Mouse (Mus musculus): Measurements from ENCODE around the gene Taldo1.

Taldo1 gene

DNA sequence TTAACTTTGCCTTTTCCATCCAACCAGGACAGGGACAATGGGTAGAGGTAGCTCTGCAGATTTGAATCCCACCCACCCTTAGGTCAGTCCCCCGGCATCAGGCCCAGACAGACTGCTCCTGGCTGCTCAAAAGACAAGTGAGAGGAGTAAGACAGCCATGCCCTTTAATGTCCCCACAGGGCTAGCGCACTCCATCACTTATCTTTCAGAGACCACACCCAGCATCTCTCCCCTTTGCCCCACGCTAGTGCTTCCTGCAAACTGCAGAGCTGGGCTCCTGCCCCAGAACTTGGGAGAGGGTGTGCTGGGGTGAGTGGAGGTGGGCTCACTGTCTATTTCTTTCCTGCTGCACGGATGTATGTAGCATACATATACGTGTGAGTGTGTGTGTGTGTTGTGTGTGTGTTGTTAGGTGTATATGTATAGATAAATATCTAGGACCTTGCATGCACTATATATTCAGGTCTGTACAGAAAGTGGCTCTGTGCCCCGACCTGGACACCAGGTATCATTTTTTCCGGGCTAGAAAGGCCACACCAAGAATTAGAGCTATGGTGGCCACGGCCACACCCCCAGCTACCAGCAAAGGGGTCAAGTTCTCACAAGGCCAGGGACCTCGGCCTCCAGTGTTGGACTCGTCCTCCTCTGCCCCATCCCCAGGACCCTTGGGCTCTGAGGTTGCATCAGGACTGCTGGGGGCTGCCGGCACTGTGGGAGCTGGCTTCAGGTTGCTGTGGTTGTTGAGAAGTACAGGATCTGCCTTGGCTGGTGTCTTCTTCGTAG is 35.1 kb downstream of the Taldo1 start:
- peak in 1 of 2 experiments; percentile 24 for DNase-seq

DNA sequence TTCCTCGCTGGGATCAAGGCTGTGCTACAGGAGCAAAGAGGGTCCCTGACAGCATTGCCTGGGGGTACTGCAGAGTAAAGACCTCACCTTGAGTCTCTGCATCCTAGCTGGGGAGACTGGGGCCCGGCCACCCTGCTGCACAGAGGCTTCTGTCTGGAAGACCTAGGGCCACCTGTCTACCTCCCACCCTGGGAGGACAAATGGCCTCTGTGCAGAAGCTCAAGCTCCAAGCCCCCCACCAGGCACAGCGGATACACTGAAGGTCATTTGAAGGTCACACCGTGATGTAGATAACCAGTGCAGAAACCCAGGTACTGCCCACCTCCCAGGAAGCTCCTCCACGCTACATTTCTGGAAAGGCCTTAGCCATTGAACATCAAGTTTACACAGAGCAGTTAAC is 36.7 kb downstream of the Taldo1 start:
- DNase-seq: no peak

DNA sequence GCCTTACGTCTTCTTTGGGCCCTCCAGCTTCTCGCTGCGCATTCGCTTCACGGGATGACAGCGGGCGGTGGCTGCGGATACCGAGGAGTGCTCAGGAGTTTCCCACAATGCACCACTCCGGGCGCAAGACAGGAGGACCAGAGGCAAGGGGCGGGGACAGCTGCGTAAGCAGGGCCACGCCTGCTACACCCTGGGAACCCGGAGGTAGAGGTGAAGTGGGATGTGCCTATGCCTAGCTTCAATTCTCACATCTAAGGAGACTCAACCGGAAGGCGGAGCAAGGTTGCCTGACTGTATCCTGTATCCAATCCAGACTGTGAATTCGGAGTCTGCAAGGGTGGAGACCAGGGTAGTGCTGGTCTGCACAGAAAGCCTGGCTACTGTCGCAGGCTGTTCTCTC is 37.3 kb downstream of the Taldo1 start, which contains the start of gene Cend1:
TSS of gene Cend1 (minus strand) at position 182 of the 400 bp plus-strand sequence.
- peak; percentile 92 to 96 for DNase-seq

DNA sequence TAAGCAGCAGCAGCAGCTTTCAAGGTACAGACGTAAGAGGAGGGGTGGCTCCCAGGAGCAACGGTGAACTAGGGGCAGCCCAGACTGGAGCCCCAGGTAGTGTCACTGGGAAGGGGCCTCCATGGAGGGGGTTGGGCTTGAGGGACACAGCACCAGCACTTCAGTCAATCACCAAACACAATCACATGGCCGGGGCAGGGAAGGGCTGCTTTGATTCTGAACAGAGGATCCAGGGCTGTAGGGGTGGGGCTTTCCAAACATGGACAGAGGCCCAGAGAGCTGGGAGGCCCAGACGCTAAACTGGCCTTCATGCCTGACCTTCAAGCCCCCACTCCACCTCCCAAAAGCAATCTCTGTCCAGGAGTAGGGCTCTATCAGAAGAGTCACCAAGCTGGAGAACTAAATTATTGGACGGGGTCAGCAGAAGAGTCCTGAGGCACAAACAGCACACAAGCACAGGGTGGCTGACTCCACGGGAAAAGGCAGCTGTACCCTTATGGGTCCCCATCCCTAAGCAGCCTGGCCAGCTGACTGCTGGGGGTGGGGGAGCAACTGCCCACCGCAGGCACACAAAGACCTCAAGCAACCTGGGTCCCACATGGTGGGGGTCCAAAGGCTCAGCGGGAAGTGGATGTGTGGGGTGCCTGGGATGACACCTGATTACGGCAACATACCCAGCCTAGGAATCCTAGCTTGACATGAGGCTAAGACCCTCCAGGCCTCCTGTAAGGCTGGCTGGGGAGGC is 38.0 kb downstream of the Taldo1 start:
- peak in 1 of 2 experiments; percentile 44 for DNase-seq

DNA sequence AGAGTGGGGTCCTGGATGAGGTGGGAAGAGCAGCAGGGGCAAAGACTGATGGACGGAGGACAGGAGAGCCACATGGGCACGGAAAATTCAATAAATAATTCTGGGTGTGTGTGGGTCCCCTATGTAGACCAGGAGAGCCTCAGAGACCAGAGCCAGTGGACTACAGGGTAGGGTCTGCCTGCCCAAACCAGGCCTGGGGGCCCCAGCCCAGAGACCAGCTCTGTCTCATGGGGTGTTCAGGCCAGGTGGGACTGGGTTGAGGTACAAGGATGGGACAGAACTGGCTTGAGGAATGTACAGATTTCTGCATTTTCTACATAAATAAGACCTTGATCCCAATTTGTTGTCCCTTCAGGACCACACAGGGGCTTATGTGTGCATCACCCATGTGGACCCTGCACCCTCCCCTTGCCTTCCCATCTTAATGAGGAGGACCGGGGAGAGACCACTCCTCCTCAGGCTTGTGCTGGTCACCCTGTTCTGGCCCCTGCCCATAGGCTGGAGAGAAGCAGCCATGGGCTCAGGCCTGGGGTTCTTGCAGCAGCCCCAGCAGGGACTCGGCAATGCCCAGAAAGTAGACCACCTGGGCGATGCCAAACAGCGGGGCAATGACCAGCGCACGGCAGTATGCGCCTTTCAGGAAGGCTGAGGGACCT is 38.7 kb downstream of the Taldo1 start:
- peak in 1 of 2 experiments; percentile 33 for DNase-seq

DNA sequence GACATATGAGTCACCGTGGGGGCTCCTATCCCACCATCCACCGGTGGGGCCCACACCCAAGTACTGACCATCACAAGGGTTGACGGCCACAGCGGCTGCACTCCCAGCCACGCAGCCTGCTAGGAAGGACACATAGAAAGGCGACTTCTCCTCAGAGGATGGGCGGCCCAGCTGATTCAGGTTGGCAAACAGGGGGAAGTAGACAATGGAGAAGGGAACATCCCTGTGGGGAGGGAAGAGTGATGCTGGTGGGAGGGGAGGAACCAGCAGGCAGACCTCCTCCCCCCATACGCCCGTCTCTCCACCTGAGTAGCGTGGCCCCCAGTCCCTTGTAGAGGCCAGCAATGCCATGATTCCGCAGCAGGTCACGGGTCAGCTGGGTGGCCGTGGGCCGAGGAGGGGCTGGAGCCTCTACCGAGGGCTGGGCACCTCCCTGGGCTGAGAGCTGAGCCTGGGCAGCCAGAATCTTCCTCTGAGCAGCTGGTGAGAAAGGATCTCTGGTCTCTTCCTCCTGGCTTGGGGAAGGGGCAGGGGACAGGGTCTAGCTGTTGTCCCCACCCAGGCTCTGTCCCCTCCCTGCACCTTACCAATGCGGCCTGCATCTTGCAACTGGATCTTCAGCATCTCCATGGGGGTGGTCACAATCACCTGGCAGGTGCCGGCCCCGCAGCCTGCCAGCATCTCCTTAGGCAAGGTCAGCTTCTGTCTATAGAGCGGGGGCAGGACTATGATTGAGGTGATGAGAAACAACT is 39.6 kb downstream of the Taldo1 start:
- DNase-seq: no peak

DNA sequence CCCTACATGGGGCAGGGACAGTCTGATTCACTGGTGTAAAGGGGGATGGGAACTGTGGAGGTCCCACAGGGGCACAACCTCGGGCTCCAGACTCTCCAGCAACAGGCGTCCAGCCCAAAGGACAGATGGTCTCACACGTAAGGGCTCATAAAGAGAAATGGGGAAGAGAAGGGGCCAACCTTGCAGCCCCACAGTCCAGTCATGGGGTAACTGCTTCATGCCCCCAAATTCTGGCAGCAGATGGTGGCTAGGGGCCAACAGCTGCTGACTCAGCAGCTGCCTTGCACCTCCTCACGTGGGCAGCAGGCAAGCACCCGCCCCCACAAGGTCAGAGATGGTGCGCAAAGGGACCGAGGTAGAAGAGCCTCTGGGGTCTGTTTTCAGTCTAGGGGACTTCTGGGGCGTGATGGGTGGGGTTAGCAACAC is 40.2 kb downstream of the Taldo1 start:
- peak; percentile 58 to 68 for DNase-seq

DNA sequence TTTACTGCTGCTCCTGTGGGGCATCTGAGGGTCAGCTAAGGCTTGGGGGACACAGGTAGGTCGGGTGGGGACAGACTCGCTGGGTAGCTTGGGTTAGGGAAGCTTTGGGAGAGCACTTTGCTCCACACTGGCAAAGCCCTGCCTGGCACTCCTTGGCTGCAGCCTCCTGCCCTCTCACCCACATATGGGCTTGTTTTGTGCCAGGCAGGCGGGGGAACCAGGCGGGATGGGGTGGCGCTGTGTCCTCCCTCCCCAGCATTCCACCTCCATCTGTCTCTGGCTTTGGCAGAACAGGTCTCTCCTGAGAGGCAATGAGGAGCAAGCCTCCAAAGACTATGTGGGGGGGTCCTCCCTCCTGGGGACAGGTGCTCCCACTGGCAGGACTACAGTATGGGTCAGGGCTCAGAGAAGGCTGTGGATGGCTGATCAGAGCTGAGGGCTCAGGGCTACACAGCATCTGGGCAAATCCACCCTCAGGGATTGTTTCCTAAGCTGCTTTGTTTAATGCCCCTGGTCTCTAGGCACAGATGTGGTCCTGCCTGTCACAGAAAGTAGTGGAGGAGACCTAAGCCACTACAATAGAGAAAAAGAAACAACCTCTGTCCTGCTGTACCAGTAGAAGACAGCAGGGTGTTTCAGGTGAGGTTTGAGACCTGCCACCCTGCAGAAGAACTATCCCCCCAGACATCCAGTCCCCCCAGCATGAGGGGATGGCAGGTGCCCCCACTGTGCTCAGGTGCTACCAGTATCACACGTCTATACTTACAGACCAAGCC is 40.9 kb downstream of the Taldo1 start:
- DNase-seq: peak; percentile 93 to 97

DNA sequence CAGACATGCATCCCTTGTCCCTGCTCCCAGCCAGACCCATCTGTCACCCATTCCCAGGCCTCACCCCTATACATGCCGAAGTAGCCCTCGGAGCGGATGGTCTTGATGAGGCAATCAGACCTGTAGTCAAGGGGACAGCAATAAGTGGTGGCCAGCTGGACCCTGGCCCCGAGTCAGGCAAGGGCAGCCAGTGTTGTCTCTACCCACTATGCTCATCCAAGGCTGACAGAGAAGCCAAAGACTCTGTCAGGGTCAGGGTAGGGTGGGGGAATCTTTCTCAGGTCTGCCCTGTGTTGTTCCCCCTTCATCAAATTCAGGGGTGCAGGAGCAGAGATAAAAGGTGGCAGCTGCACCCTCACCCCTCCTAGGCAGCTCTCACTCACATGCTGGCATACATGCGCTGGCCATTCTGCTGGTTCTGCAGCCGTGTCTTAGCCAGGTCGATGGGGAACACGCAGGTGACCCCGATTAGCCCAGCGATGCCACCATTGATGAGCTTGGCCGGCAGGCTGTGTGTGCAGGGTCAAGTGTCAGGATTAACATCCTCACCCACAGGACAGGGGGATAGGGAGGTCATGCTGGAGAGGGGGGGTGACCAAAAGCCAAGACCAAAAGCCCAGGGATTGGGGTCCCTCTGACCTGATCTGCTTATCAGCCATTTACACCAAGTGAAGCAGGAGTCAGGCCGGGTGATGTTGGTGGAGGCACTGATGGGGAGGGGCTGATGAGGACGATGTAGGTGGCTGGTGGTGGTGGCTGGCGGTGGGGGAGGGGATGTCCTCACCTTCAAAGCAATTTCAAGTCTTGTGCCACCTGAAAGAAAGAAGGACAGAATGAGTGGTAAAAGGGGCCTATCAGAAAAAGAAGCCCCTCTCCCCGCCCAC is 41.8 kb downstream of the Taldo1 start:
- peak; percentile 49 to 62 for DNase-seq

DNA sequence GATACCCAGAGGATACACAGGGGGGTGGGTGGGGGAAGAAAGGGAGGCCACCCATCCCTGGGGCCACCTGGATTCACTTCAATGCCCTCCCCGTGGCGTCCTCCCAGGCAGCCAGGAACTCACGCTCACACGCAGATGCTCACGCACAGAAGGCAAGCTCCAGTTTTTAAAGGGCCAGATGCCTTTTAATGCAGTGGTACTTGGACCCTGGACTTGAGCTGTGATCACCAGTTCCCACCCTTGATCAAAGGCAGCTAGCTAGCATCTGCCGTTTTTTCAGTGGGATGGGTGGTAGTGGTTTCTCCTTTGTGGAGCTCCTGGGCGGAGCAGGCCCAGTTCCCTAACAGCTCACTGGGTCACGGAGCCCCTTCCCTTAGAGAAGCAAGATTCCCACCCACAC is 42.5 kb downstream of the Taldo1 start:
- DNase-seq: peak; percentile 85 to 89

DNA sequence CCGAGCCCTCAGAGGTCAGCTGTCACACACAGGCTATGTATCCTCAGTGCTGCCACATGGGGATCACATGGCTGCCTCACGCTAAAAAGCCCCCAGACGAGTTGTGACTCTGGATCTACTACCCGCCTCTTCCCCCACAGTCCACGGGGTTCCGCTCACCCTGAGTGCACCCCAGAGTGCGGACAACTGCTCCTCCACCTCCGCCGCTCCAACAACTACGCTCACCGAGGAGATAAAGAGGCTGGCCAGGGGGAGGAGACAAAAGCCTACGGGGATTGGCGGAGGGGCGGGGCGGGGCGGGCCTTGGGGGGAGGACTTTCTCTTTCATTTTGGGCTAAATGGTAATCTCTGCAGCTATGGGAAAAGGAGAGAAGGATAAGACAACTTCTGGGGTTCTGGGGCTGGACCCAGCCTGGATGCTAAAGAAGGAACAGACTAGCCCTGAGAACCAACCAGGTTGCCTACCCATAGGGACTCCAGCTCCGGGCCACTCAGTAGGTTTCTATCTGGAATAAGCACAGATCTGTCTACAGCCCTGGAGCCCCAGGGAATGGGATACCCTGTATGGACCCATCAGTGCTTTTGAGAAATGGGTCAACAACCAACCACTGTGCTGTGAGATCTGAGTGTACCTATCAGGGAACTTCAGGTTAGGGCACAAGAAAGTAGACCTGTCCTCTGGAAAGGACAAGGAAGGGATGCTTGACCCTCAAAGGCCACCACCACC is 43.3 kb downstream of the Taldo1 start:
- DNase-seq: peak; percentile 79 to 82

DNA sequence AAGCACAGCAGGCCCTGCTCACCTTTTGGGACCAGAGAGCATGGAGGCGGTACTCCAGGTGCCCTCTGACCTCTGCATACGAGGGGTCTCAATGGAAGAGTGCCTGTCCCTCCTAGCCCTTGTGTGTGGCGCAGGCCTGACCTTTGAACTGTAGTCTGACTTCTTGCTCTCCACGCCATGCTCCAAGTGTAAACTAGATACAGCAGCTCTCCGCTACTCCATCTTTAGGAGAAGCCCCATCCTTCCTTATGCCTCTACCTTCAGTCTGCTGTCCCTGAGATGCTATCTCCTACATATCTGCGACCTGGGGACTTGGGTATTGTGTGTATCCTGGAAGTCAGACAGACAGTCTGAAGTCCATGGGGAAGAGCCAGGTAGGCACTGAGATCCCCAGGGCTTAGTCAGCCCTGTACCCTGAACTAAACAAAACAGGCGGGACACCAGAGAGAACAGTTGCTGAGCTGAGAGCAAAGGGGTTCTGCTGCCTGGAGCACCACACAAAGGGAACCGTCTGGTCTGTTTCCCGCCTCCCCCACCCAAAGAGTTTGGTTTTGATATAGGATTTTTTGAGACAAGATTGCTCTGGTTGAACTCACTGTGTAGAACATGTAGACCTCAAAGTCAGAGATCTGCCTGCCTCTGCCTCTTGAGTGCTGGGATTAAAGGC is 44.0 kb downstream of the Taldo1 start:
- DNase-seq: peak in 1 of 2 experiments; percentile 43

DNA sequence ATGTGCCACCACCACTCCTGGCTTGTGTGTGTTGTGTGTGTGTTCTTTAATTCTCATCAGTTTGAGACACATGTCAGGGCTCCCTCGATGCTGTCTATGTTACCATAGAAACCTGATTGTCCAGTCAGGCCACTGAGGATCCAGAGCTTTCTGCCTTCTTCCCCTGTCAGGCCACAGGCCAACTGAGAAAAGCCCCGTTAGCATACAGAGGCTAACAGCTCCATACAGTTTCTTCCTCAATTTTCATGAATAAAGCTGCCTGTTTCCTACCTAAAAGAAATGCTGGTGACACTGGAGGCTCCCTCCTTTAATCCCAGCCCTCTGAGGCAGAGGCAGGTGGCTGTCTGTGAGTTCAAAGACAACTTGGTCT is 44.5 kb downstream of the Taldo1 start:
- DNase-seq: peak in 1 of 2 experiments; percentile 27

DNA sequence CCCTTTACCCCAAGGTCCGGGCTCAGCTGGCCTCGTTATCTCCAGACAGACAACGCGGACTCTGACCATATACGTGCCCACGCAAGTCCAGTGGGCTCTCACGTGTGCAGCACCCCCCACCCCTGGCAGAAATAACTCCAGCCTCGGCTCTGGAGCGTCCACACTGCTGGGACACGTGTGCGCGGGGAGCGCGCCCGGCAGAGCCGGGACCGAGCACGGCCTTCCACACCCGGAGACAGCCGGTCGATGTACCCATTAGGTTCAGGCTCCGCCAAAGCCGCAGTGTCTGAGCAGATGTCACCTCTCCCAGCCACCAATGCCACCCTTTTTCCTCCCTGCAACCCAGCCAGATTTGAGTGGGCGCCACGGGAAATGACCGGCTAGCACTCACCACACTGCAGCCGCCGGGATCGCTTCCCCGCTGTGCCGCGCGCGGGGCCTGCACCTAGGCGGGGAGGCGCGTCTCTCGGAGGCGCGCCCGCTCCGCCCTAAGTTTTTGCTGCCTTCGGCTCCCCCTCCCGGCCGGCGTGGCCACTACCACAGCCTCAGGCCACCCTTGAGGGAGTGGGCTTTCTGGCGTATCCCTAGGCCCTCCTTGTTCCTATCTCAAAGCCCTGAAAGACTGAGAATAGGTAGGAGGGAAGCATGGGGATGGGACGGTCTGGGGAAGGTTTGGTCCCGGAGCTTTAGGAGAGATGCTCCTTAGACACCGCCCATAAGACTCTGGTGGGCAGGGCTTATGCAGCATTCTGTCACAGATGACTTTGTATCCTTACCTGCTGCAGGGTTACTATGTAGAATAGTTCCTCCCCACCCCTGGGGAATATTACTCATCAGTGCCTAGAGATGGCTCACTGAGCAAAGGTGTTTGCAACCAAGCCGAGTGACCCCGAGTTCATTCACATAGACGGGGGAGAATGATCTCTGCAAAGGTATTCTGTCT is 45.5 kb downstream of the Taldo1 start, which contains the start of gene Slc25a22:
TSS of gene Slc25a22 (minus strand) at position 715 of the 943 bp plus-strand sequence.
- peak; percentile 83 to 92 for DNase-seq

DNA sequence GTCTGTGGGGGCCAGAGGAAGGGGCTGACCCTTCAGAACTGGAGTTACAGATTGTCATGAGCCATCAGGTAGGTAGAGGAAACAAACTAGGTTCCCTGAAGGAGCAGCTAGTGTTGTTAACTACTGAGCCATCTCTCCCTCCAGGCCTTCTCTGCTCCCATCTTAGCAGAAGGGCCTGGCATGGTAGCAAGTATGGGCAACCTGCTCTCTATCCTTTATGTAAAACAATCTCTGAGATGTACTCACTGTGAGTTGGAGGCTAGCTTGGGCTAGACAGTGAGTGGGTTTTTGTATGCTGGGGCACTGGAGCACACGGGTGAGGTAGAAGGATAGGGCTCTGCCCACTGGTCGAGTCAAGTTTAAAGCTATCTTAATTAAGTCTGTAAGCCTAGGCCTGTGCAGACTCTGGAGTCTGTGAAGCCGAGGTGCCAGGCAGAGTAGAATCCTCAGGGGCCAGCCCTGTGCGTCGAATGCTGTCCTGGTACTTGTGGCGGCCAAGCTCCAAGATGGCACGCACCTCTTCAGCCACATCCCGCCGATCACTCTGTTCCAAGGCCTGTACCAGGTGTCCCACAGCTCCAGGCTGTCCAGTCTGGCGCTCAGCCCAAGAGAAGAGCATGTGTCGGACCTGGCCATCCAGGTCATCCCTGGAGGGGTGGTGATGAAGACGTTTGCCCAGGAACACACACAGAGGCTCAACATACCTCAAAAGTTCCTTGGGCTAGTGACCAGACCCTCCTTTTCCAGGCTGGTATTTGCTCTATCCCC is 46.4 kb downstream of the Taldo1 start:
- peak; percentile 88 to 89 for DNase-seq

DNA sequence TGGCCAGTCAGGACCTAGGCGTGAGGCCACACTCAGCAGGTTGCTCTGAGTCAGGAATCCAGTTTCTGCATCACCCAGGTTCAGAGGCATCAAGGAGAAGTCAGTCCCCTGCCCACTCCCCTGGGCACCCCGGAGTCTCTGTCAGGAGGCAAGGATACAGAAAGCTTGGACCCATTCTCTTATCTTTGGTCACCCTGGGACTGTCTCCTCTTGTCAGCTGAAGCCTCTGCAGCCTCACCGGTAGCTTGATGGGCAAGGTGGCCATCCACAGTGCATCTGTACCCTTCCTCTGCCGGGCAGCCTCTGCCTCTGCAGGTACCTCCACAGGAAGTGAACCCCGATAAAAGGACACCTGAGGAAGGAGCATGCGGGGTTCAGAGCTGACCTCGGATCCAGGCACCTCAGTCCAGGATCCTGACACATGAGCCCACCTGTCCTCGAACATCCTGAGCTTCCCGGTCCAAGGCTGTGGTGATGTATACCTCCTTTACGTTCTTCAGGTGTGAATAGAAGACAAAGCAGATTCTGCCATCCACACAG is 47.2 kb downstream of the Taldo1 start:
- peak in 1 of 2 experiments; percentile 37 for DNase-seq

DNA sequence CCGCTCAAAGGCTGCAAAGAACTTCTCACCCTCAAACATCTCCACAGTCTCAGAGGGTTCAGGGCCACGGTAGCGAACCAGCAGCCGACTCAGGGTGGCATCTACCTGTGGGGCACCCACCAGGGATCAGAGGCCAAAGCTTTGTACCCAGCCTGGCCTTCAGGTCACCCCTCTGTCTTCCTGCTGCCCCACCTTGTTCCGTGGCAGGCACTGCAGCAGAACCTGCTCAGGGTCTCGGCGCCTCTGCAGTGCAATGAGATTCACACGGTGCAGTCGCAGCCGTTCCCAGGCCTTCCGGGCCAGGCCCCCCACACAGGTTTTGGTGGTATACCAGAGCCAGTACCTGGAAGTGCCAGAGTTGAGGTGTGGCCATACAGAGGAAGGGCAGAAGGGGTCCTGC is 47.8 kb downstream of the Taldo1 start:
- DNase-seq: peak in 1 of 2 experiments; percentile 29

Measured in cerebellum, adult 18-20 months (tissue).